Mouse (Mus musculus) lung, embryonic 16.5 days (tissue): ENCODE measurements around the gene Fah. TPM values are rescaled to one million over a fixed set of nuclear protein-coding genes. Genes with fewer than 3 reads are reported as not detected.

Source experiments
- ATAC-seq: fragments of 200-750 bp; cut with Nextera tagmentation; 2 replicates; pipeline ENCODE4 v1.8.0; 2017; ENCODE audit warnings: low read depth, mild to moderate bottlenecking, moderate library complexity
- H3K27ac ChIP-seq: fragments of 300-500 bp; sonication (generic); 2 replicates; pipeline ENCODE4 v1.5.1; 2014; ENCODE audit warnings: mild to moderate bottlenecking, control low read depth, low read length
- H3K27me3 ChIP-seq: fragments of 300-500 bp; sonication (generic); 2 replicates; pipeline ENCODE4 v1.6.1; 2014; ENCODE audit warnings: low read depth, low read length, mixed read lengths; ENCODE audit not compliant: control insufficient read depth, insufficient read depth
- H3K36me3 ChIP-seq: fragments of 300-500 bp; sonication (generic); 2 replicates; pipeline ENCODE4 v1.6.1; 2014; ENCODE audit warnings: low read length; ENCODE audit not compliant: control insufficient read depth, insufficient read depth
- H3K4me1 ChIP-seq: fragments of 300-500 bp; sonication (generic); replicated peaks from 2 replicates; pipeline ENCODE4 v1.6.1; 2014; ENCODE audit warnings: low read length, mixed read lengths; ENCODE audit not compliant: control insufficient read depth, insufficient read depth
- H3K4me2 ChIP-seq: fragments of 300-500 bp; sonication (generic); 2 replicates; pipeline ENCODE4 v1.6.1; 2014; ENCODE audit warnings: low read depth, low read length, control low read depth
- H3K4me3 ChIP-seq: fragments of 300-500 bp; sonication (generic); 2 replicates; pipeline ENCODE4 v1.5.1; 2014; ENCODE audit warnings: mild to moderate bottlenecking, low read length, control low read depth
- H3K9ac ChIP-seq: fragments of 300-500 bp; sonication (generic); 2 replicates; pipeline ENCODE4 v1.6.1; 2014; ENCODE audit warnings: low read length, control low read depth
- H3K9me3 ChIP-seq: fragments of 300-500 bp; sonication (generic); 2 replicates; pipeline ENCODE4 v1.6.1; 2016; ENCODE audit warnings: low read length; ENCODE audit not compliant: control insufficient read depth
- WGBS: fragments of 180-500 bp; shearing (Covaris S2); extraction: QIAGEN DNeasy Blood & Tissue Kit; methylation state at CpG from one replicate; pipeline ENCODE4 v1.1.7; 2014; 5-methylcytosine and 5-hydroxymethylcytosine counted together
- polyA plus RNA-seq: library from polyadenylated mRNA; unstranded; fragments of >200 nt; fragmentation: Nextera tagmentation; extraction: Ambion mirVana; gene quantifications from 2 replicates; pipeline ENCODE4 v1.2.1, GENCODE M21; 2015

Gene Fah
- 13.5 and 14.0 TPM in 2 replicates for polyA plus RNA-seq

DNA sequence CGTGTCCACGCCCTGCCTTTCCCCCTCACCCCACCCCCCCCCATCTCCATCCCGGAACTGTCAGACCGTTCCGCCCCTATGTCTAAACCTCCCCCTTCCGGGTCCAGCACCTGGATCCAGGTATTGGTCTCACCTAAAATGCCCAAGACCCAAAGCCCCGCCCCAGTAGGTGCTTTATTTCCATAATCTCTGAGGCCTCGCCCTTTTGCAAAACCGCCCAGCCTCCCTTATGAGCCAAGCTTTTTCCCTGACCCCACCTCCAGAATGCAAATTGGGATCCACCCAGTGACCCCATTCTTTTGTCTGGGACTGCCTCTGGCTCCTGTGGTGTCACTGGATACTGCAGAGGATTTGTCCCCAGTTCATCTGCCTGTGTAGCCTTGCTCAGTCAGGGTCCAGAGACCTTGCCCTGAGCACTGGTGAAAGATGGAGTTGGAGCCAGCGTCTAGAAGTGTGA is at the start of gene Fah:
Fah (minus strand) TSS at position 430 of the 457 bp plus-strand sequence.
- WGBS = 1% methylated on average over 10 of the region's 10 CpGs
- Histone ChIP-seq H3K4me2 (peak within 1 kb of the TSS; percentile 95), H3K4me1 (peaks cover 11% of the 10 kb centered on the region), H3K9ac (peak within 1 kb of the TSS; percentile 74), H3K36me3 (no peaks in the 10 kb centered on the region), H3K9me3 (no peaks in the 10 kb centered on the region), H3K27ac (0 out of 2 replicates have a peak within 1 kb of the TSS, but pooled peaks have one; percentile 10), H3K27me3 (no peaks in the 10 kb centered on the region), H3K4me3 (peak within 1 kb of the TSS; percentile 75)
- no peak; the same call in none of the 2 replicates for ATAC-seq

DNA sequence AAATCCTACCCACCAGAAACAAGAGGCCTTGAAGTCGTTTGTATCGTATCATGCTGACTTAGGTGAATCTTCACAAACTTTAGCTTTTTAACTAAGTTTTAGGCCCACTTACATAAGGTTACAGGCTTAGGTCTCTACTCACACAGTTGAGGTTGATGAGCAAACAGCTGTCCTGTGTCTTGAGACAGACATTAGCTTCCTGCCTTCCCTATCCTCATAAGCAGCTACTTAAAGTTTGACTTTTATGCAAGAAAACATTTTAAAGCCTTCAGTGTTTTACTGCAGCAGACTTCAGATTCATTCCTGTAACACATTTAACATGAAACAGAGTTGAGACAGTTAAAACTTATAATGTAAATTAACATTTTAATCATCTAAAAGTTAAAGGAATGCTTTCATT is 46.2 kb upstream of the Fah start:
- Histone ChIP-seq H3K4me1 (peaks cover 9% of the 10 kb centered on the region), H3K4me3 (no peak overlapping the region), H3K27me3 (no peaks in the 10 kb centered on the region), H3K36me3 (no peaks in the 10 kb centered on the region), H3K27ac (peak overlapping the region; percentile 49; the same call in 1 of the 2 replicates), H3K4me2 (no peak overlapping the region), H3K9ac (no peak overlapping the region), H3K9me3 (no peaks in the 10 kb centered on the region)
- peak; percentile 77 for ATAC-seq
- 48% methylated on average over 2 of the region's 2 CpGs for WGBS

DNA sequence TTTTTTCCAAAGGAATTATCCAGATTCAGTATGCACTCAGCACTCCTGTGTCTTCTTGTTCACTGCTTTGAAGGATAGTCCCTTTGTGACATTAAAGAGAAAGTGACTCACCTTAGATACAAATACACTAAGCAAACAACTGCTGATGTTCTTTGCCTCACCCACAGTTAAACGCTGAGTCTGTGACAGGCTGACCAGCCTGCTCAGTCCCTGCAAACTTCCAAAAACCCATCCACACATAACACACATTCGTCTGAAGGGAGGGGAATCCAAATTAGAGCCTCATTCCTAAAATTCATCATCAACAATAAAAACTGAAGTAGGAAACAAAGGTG is 45.4 kb upstream of the Fah start:
- 36% methylated on average over 2 of the region's 2 CpGs for whole genome bisulfite sequencing
- no peak for ATAC-seq
- H3K4me3 ChIP-seq = no peak overlapping the region
- H3K9ac ChIP-seq = no peak overlapping the region
- H3K4me1 ChIP-seq = peaks cover 9% of the 10 kb centered on the region
- H3K9me3 ChIP-seq = no peaks in the 10 kb centered on the region
- no peaks in the 10 kb centered on the region for H3K27me3 ChIP-seq
- no peak overlapping the region for H3K4me2 ChIP-seq
- no peak overlapping the region for H3K27ac ChIP-seq
- H3K36me3 ChIP-seq = no peaks in the 10 kb centered on the region

GRCm38 (mm10) chr7:84651303-84651986 is 44.9 kb upstream of the Fah start:
- Histone ChIP-seq H3K9ac (no peak overlapping the region), H3K4me2 (no peak overlapping the region), H3K4me3 (no peak overlapping the region), H3K27ac (no peak overlapping the region), H3K36me3 (no peaks in the 10 kb centered on the region), H3K9me3 (no peaks in the 10 kb centered on the region), H3K4me1 (peaks cover 9% of the 10 kb centered on the region), H3K27me3 (no peaks in the 10 kb centered on the region)
- ATAC-seq = no peak
- 87% methylated on average over 4 of the region's 4 CpGs for WGBS

GRCm38 (mm10) chr7:84649016-84649415 is 42.5 kb upstream of the Fah start:
- no peak overlapping the region for H3K27ac ChIP-seq
- no peaks in the 10 kb centered on the region for H3K27me3 ChIP-seq
- 93% methylated on average over 2 of the region's 2 CpGs for WGBS
- peaks cover 9% of the 10 kb centered on the region for H3K4me1 ChIP-seq
- H3K9ac ChIP-seq = no peak overlapping the region
- no peaks in the 10 kb centered on the region for H3K36me3 ChIP-seq
- no peak overlapping the region for H3K4me3 ChIP-seq
- H3K4me2 ChIP-seq = no peak overlapping the region
- ATAC-seq = no peak
- H3K9me3 ChIP-seq = no peaks in the 10 kb centered on the region

DNA sequence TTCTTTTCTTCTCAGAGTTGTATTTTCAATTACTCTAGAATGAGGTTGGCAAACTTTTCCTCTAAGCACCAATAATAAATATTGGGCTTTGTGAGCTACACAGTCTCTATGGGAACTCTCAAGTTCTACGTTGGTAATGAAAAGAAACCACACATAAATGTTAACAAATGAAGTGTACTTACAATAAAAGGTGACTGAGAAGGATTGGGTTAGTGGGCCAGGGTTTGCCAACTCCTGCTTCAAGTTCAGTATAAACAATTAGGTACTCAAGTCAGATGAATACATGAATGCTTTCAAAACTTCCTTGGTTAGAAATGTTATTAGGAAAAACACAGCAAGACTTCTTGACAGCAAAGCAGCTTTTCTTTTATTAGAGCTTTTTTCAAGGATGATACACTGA is 39.7 kb upstream of the Fah start:
- no peak for ATAC-seq
- Histone ChIP-seq H3K27me3 (no peaks in the 10 kb centered on the region), H3K4me2 (no peak overlapping the region), H3K4me3 (no peak overlapping the region), H3K27ac (no peak overlapping the region), H3K9me3 (no peaks in the 10 kb centered on the region), H3K9ac (no peak overlapping the region), H3K4me1 (0 out of 2 replicates have a peak, but pooled peaks cover 2% of the 10 kb centered on the region), H3K36me3 (no peaks in the 10 kb centered on the region)
- WGBS = 38% methylated on average over 1 of the region's 1 CpGs

DNA sequence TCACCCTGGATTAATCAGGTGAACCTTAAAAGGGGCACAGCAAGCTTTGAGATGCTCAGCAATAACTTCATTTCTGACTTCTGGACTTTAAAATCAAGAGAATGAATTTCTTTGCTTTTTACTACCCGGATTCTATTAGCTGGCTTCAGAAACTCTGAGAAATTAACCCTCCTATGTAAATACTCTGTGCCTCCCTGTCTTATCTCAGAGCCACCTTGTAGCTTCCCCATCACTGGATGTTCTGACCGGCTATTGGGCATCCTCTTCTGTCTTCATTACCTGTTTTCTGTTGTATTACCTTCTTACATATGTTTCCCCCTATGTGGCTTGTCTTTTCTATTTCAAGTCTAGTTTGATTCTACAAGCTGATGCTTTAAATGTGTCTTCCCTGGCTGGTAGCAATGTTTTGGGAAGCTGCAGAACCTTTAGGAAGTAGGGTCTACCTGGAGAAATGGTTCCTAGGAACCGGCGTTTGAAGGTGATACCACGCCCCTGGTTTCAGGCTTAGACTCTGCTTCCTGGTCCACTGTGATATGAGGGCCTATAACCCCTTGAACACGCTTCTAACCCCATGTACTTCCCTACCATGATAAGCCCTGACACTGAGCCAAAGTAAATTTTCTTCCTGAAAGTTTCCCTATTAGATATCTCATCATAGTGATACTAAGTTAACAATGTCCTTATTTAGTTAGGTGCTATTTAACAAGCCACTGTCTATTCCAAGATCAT is 36.9 kb upstream of the Fah start:
- 87% methylated on average over 6 of the region's 6 CpGs for WGBS
- H3K36me3 ChIP-seq = no peaks in the 10 kb centered on the region
- H3K27me3 ChIP-seq = no peaks in the 10 kb centered on the region
- no peak overlapping the region for H3K4me2 ChIP-seq
- no peak for ATAC-seq
- no peak overlapping the region for H3K27ac ChIP-seq
- no peak overlapping the region for H3K4me3 ChIP-seq
- H3K9ac ChIP-seq = no peak overlapping the region
- H3K4me1 ChIP-seq = 0 out of 2 replicates have a peak, but pooled peaks cover 2% of the 10 kb centered on the region
- no peaks in the 10 kb centered on the region for H3K9me3 ChIP-seq

DNA sequence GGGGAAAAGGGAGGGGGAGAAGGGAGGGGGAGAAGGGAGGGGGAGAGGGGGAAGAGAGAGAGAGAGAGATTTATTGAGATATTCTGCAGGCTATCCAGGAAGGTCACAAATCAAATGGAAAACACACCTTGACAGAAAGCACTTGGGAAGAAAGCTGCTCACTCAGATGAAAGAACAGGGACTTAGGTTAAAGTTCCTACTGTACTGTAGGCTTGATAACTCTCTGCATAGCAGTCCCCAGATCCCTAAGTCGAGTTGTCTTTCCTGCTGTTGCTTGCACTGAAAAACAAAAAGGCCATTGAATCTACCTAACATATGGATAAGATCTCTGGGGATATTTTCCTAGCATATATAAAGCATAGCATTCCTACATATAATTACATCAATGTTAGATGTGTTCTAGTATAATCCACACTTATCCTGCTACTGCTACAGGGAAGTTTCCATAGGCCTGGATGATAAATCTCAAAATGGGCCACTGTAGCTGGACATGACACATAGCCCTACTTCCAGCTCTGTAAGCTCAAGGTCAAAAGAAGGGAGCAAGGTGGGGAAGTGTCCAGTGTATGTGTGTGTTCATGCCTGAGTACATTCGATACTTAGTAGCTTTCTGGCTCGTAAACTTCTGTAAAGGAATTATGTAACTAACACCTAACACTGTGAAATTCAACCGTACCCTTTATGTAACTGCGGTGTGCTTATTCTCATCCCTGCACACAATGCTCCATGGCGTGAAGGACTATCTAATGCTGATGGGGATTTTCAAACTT is 35.8 kb upstream of the Fah start:
- 0 out of 2 replicates have a peak, but pooled peaks cover 2% of the 10 kb centered on the region for H3K4me1 ChIP-seq
- no peaks in the 10 kb centered on the region for H3K27me3 ChIP-seq
- no peak overlapping the region for H3K4me2 ChIP-seq
- H3K4me3 ChIP-seq = no peak overlapping the region
- no peaks in the 10 kb centered on the region for H3K36me3 ChIP-seq
- H3K27ac ChIP-seq = no peak overlapping the region
- WGBS = 85% methylated on average over 6 of the region's 6 CpGs
- ATAC-seq = no peak
- H3K9ac ChIP-seq = no peak overlapping the region
- H3K9me3 ChIP-seq = no peaks in the 10 kb centered on the region

GRCm38 (mm10) chr7:84636939-84637338 is 30.4 kb upstream of the Fah start:
- H3K9ac ChIP-seq = no peak overlapping the region
- H3K36me3 ChIP-seq = peaks cover under 1% of the 10 kb centered on the region; the same call in 1 of the 2 replicates
- H3K4me1 ChIP-seq = no peaks in the 10 kb centered on the region
- ATAC-seq = no peak
- H3K27me3 ChIP-seq = no peaks in the 10 kb centered on the region
- H3K4me2 ChIP-seq = no peak overlapping the region
- H3K27ac ChIP-seq = no peak overlapping the region
- H3K4me3 ChIP-seq = no peak overlapping the region
- no peaks in the 10 kb centered on the region for H3K9me3 ChIP-seq
